Mouse (Mus musculus): Measurements from ENCODE around the gene Krtap10-10. TPM values are rescaled to one million over a fixed set of nuclear protein-coding genes. Genes with fewer than 3 reads are reported as not detected.
"Not testable (repeated sequence)": the region's sequence is repeated elsewhere in the genome, so short reads cannot be mapped to it uniquely, and the experiment has no call there.

Gene Krtap10-10
- polyA plus RNA-seq (2012; ENCODE audit: insufficient read depth, insufficient read length, missing spikeins) = not detected in 2 replicates

DNA sequence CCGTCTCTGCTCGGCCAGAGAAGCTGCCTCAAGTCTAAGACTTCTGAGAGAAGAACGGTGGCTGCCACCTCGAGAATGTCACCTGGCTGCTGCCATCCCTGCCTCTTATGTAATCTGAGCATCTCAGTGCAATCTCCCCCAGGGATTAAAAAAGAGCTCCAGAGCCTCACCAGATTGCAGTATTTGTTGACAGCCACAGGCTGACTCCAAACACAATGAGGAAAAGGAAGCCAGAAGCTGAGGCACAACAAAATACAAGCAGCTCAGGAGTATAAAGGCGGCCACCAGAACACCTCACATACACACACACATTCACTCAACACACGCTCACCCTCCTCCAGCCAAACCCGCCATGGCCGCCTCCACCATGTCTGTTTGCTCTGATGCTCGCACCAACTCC lies at the start of gene Krtap10-10:
Gene Krtap10-10 (plus strand): TSS at position 301 of the 400 bp plus-strand sequence.
- H3K4me1 ChIP-seq (ENCODE audit: control insufficient read depth, insufficient read depth, low read length) = no peaks in the 10 kb centered on the region
- no peak within 1 kb of the TSS for H3K4me3 ChIP-seq (ENCODE audit: insufficient read depth, low read length)
- H3K27ac ChIP-seq (ENCODE audit: insufficient read depth, low read depth, low read length) = no peak within 1 kb of the TSS
- TF ChIP-seq POLR2A (IDR thresholded peaks at IDR 0.05; ENCODE audit: borderline replicate concordance, low read depth, low read length) (no peak), CTCF (IDR thresholded peaks at IDR 0.05; ENCODE audit: low read depth, low read length) (no peak)

DNA sequence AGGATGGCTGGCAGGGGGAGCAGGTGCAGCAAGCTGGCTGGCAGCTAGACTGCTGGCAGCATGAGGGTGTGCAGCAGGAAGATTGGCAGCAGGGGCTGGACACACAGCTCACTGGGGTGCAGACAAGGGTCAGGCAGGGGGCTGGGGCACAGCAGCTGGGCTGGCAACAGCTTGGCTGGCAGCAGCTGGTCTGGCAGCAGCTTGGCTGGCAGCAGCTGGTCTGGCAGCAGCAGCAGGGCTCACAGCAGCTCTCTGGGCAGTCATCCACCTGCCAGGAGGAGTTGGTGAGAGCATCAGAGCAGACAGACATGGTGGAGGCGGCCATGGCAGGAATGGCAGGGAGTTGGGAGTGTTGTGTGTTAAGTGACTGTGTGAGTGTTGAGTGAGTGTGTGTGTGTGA lies 47.9 kb upstream of the Krtap10-10 start, which contains the start of gene Gm7137:
Gene Gm7137 (minus strand): TSS at position 325 of the 400 bp plus-strand sequence.
- H3K4me3 ChIP-seq (ENCODE audit: insufficient read depth, low read length); H3K4me1 ChIP-seq (ENCODE audit: control insufficient read depth, insufficient read depth, low read length); H3K27ac ChIP-seq (ENCODE audit: insufficient read depth, low read depth, low read length): not testable (repeated sequence)

DNA sequence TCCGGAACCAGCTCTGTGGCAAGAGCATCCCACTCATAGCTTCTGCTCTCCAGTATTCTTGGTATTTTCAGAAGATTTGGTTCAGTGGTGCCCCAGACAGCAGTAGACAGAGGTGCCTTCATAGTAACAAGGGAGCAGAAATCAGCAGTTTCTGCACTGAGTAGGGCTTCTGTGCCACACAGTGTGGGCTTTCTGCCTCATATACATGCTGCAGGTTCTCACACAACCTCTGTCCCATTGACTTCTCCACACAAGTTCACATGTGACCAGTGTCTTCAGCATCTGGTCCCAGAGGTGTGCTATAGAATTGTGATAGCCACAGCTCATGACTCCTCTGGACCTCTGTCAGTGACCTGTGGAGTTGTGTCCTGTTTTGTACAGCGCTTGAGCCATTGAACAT lies 47.1 kb upstream of the Krtap10-10 start:
- Histone ChIP-seq H3K27ac (ENCODE audit: insufficient read depth, low read depth, low read length) (no peak overlapping the region), H3K4me3 (ENCODE audit: insufficient read depth, low read length) (no peak overlapping the region), H3K4me1 (ENCODE audit: control insufficient read depth, insufficient read depth, low read length) (no peaks in the 10 kb centered on the region)
- TF ChIP-seq POLR2A (IDR thresholded peaks at IDR 0.05; ENCODE audit: borderline replicate concordance, low read depth, low read length) (no peak), CTCF (IDR thresholded peaks at IDR 0.05; ENCODE audit: low read depth, low read length) (no peak)

DNA sequence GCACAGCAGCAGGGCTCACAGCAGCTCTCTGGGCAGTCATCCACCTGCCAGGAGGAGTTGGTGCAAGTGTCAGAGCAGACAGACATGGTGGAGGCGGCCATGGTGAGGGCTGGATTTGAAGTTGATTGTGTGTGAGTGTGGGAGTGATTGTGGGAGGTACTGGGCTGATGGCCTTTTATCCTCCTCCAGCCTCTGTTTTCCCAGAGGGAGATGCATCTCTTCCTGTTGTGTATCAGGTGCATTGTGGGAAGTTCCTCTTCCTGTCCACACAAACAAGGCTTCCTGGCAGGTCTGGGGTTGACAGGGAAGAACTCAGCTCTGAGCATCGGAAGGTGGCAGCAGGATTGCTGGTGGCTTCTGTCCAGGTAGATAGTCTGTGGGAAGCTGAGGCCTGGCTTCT lies 40.8 kb upstream of the Krtap10-10 start, which contains the start of gene Gm9639:
Gene Gm9639 (minus strand): TSS at position 101 of the 400 bp plus-strand sequence.
- H3K4me1 ChIP-seq (ENCODE audit: control insufficient read depth, insufficient read depth, low read length) = no peaks in the 10 kb centered on the region
- no peak for TF ChIP-seq CTCF (IDR thresholded peaks at IDR 0.05; ENCODE audit: low read depth, low read length)
- no peak for TF ChIP-seq POLR2A (IDR thresholded peaks at IDR 0.05; ENCODE audit: borderline replicate concordance, low read depth, low read length)
- H3K4me3 ChIP-seq (ENCODE audit: insufficient read depth, low read length) = no peak within 1 kb of the TSS
- no peak within 1 kb of the TSS for H3K27ac ChIP-seq (ENCODE audit: insufficient read depth, low read depth, low read length)

DNA sequence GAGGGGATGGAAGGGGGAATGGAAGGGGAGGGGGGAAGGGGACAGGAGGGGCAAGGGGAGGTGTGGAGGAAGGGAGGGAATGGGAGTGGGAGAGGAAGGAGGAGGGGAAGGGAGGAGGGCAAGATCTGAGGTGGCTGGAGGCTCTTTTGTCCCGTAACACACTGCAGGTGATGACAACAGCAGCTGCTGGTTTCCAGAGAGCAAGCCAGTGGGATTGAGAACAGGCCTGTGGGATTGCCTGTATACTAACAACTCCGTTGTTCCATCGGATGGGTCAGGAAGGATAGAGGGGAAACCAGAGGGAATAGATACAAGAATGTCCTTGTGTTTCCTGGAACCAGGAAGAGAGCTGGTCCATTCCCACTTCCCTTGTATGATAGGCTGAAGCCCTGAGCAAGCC lies 38.1 kb upstream of the Krtap10-10 start:
- Histone ChIP-seq H3K4me1 (ENCODE audit: control insufficient read depth, insufficient read depth, low read length) (no peaks in the 10 kb centered on the region), H3K27ac (ENCODE audit: insufficient read depth, low read depth, low read length) (no peak overlapping the region), H3K4me3 (ENCODE audit: insufficient read depth, low read length) (no peak overlapping the region)
- no peak for TF ChIP-seq CTCF (IDR thresholded peaks at IDR 0.05; ENCODE audit: low read depth, low read length)
- TF ChIP-seq POLR2A (IDR thresholded peaks at IDR 0.05; ENCODE audit: borderline replicate concordance, low read depth, low read length) = no peak

DNA sequence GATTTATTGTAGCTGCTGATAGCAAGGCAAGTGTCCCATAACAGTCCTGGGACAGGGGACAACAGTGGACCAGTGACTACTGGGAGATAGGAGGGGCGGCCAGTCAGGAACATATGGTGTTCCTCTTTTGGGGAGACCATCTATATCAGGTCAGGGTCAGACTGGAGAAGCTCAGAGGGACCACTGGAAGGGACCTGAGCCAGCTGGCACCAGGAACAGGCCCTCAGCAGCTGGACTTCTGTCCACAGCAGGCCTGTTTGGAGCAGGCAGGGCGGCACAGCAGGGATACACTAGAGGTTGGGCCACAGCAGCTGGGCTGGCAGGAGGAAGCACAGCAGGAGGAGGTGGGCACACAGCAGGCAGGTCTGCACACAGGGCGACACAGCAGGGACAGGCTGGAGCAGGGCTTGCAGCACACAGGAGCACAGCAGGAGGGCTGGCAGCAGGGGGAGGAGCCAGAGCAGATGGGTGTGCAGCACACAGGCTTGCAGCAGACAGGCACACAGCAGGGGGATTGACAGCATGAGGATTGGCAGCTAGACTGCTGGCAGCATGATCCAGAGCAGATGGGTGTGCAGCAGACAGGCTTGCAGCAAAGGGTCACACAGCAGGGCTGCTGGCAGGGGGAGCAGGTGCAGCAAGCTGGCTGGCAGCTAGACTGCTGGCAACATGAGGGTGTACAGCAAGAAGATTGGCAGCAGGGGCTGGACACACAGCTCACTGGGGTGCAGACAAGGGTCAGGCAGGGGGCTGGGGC lies 37.4 kb upstream of the Krtap10-10 start:
- not testable (repeated sequence) for H3K4me3 ChIP-seq (ENCODE audit: insufficient read depth, low read length); H3K4me1 ChIP-seq (ENCODE audit: control insufficient read depth, insufficient read depth, low read length); H3K27ac ChIP-seq (ENCODE audit: insufficient read depth, low read depth, low read length)

DNA sequence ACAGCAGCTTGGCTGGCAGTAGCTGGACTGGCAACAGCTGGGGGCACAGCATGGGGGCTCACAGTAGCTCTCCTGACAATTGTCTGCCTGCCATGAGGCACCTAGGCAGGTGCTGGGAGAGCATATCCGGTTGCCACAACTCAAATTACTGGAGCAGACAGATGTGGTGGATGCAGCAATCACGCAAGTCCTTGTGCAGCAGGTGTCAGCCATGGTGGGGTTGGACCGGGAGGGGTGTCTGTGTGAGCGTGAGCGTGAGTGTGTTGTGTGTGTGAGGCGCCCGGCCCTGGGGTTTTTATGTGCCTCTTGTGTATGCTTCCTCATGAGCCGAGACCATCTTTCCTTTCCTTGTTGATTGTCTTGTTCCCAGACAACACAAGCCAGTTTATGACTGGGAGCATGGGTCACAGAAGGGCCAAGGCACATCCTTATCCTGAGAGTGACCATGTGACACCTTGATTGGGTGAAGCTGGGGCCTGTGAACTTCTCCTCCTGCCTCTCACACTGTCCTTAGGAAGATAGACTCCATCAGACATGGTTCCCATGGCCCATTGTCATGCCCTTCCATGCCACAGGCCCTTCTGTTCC lies 36.7 kb upstream of the Krtap10-10 start, which contains the start of gene Gm19668:
Gene Gm19668 (minus strand): TSS at position 213 of the 588 bp plus-strand sequence.
- no peak within 1 kb of the TSS for H3K4me3 ChIP-seq (ENCODE audit: insufficient read depth, low read length)
- H3K27ac ChIP-seq (ENCODE audit: insufficient read depth, low read depth, low read length) = no peak within 1 kb of the TSS
- H3K4me1 ChIP-seq (ENCODE audit: control insufficient read depth, insufficient read depth, low read length) = no peaks in the 10 kb centered on the region
- no peak for TF ChIP-seq CTCF (IDR thresholded peaks at IDR 0.05; ENCODE audit: low read depth, low read length)
- TF ChIP-seq POLR2A (IDR thresholded peaks at IDR 0.05; ENCODE audit: borderline replicate concordance, low read depth, low read length) = no peak

DNA sequence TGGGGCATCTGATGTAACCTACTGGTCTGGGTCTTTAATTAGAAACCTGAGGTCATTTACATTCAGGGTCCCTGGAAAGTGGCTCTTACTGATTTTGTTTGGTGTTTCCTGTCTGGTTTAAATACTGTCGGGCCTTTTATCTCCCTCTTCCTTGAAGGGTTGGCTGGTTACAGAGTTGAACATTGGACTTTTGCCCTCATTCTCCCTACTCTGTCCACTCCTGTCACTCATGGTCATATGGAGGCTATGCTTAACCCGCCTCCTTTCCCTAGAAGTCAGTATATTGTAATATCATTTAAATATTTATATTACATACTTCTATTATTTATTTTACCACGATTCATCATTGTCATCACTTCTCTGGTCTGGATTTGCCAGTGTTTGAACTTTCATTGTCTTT lies 31.7 kb upstream of the Krtap10-10 start:
- no peak overlapping the region for H3K4me3 ChIP-seq (ENCODE audit: insufficient read depth, low read length)
- H3K27ac ChIP-seq (ENCODE audit: insufficient read depth, low read depth, low read length) = no peak overlapping the region
- no peaks in the 10 kb centered on the region for H3K4me1 ChIP-seq (ENCODE audit: control insufficient read depth, insufficient read depth, low read length)
- no peak for TF ChIP-seq CTCF (IDR thresholded peaks at IDR 0.05; ENCODE audit: low read depth, low read length)
- no peak for TF ChIP-seq POLR2A (IDR thresholded peaks at IDR 0.05; ENCODE audit: borderline replicate concordance, low read depth, low read length)

DNA sequence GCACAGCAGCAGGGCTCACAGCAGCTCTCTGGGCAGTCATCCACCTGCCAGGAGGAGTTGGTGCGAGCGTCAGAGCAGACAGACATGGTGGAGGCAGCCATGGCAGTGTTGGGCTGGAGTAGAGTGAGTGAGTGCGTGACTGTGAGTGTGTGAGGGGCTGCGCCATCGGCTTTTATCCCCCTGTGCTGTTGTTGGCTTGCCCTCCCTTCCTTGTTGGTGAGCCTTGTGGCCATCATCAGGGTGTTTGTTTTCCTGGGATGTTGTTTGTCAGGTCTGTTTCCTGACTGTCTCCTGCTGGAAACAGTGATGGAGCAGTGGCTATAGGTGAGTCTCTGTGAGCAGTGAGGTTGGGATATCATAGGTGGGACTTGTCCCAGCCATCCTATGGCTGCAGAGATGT lies 24.0 kb upstream of the Krtap10-10 start, which contains the start of gene Gm9507:
Gene Gm9507 (minus strand): TSS at position 101 of the 400 bp plus-strand sequence.
- H3K4me1 ChIP-seq (ENCODE audit: control insufficient read depth, insufficient read depth, low read length) = no peaks in the 10 kb centered on the region

DNA sequence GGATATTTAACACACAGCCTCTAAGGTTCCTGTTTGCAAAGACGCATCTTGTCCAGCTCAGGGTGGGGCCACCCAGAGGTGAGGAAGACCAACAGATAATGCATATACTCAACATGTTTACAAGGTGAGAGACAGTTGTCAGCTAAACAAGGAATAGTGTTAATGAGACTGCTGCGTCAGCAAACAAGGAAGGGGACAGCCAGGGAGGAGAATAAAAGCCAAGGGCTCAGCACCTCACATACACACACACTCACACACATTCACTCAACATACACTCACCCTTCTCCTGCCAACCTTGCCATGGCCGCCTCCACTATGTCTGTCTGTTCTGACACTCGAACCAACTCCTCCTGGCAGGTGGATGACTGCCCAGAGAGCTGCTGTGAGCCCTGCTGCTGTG lies 21.4 kb upstream of the Krtap10-10 start, which contains the start of gene Gm2696:
Gene Gm2696 (plus strand): TSS at position 301 of the 400 bp plus-strand sequence.
- TF ChIP-seq POLR2A (IDR thresholded peaks at IDR 0.05; ENCODE audit: borderline replicate concordance, low read depth, low read length) (no peak), CTCF (IDR thresholded peaks at IDR 0.05; ENCODE audit: low read depth, low read length) (no peak)
- no peaks in the 10 kb centered on the region for H3K4me1 ChIP-seq (ENCODE audit: control insufficient read depth, insufficient read depth, low read length)
- H3K27ac ChIP-seq (ENCODE audit: insufficient read depth, low read depth, low read length) = no peak within 1 kb of the TSS
- H3K4me3 ChIP-seq (ENCODE audit: insufficient read depth, low read length) = no peak within 1 kb of the TSS

More for the DNA sequence above, 24.0 kb upstream of the Krtap10-10 start, which contains the start of gene Gm9507:
- Histone ChIP-seq H3K4me3 (ENCODE audit: insufficient read depth, low read length) (no peak within 1 kb of the TSS), H3K27ac (ENCODE audit: insufficient read depth, low read depth, low read length) (no peak within 1 kb of the TSS)
- no peak for TF ChIP-seq CTCF (IDR thresholded peaks at IDR 0.05; ENCODE audit: low read depth, low read length)
- no peak for TF ChIP-seq POLR2A (IDR thresholded peaks at IDR 0.05; ENCODE audit: borderline replicate concordance, low read depth, low read length)

All from bone marrow macrophage, adult 2 months (primary cell).